Mouse (Mus musculus) liver, embryonic 15.5 days (tissue): ENCODE results near the gene Fdps. TPM values are rescaled to one million over a fixed set of nuclear protein-coding genes. Genes with fewer than 3 reads are reported as not detected.

Experiments used
- ATAC-seq: fragments of 200-750 bp; cut with Nextera tagmentation; 2 replicates; pipeline ENCODE4 v1.8.0; 2017; ENCODE audit warnings: moderate number of reproducible peaks, mild to moderate bottlenecking, moderate library complexity; ENCODE audit not compliant: insufficient read depth
- H3K27ac ChIP-seq: fragments of 300-500 bp; sonication (generic); replicated peaks from 2 replicates; pipeline ENCODE4 v1.5.1; 2015; ENCODE audit warnings: mild to moderate bottlenecking, inconsistent platforms
- H3K27me3 ChIP-seq: fragments of 300-500 bp; sonication (generic); 2 replicates; pipeline ENCODE4 v1.6.1; 2015; ENCODE audit warnings: mild to moderate bottlenecking, inconsistent platforms
- H3K36me3 ChIP-seq: fragments of 300-500 bp; sonication (generic); replicated peaks from 2 replicates; pipeline ENCODE4 v1.6.1; 2015; ENCODE audit warnings: moderate library complexity, mild to moderate bottlenecking, inconsistent platforms
- H3K4me1 ChIP-seq: fragments of 300-500 bp; sonication (generic); replicated peaks from 2 replicates; pipeline ENCODE4 v1.6.1; 2015; ENCODE audit warnings: inconsistent platforms
- H3K4me2 ChIP-seq: fragments of 300-500 bp; sonication (generic); 2 replicates; pipeline ENCODE4 v1.6.1; 2015; ENCODE audit warnings: moderate library complexity, mild to moderate bottlenecking, inconsistent platforms
- H3K4me3 ChIP-seq: fragments of 300-500 bp; sonication (generic); replicated peaks from 2 replicates; pipeline ENCODE4 v1.5.1; 2015; ENCODE audit warnings: mild to moderate bottlenecking, inconsistent platforms
- H3K9ac ChIP-seq: fragments of 300-500 bp; sonication (generic); 2 replicates; pipeline ENCODE4 v1.6.1; 2015; ENCODE audit warnings: moderate library complexity, mild to moderate bottlenecking, inconsistent platforms
- H3K9me3 ChIP-seq: fragments of 300-500 bp; sonication (generic); replicated peaks from 2 replicates; pipeline ENCODE4 v1.6.1; 2016; ENCODE audit warnings: inconsistent platforms
- WGBS: fragments of 180-500 bp; shearing (Covaris S2); methylation state at CpG from one replicate; pipeline ENCODE4 v1.1.7; 2015; ENCODE audit warnings: mixed read lengths; ENCODE audit not compliant: insufficient replicate concordance; 5-methylcytosine and 5-hydroxymethylcytosine counted together
- polyA plus RNA-seq: library from polyadenylated mRNA; unstranded; fragments of >200 nt; fragmentation: Nextera tagmentation; extraction: Ambion mirVana; gene quantifications from 2 replicates; pipeline ENCODE4 v1.2.1, GENCODE M21; 2015

Fdps gene
- polyA plus RNA-seq = 339 and 359 TPM in 2 replicates

DNA sequence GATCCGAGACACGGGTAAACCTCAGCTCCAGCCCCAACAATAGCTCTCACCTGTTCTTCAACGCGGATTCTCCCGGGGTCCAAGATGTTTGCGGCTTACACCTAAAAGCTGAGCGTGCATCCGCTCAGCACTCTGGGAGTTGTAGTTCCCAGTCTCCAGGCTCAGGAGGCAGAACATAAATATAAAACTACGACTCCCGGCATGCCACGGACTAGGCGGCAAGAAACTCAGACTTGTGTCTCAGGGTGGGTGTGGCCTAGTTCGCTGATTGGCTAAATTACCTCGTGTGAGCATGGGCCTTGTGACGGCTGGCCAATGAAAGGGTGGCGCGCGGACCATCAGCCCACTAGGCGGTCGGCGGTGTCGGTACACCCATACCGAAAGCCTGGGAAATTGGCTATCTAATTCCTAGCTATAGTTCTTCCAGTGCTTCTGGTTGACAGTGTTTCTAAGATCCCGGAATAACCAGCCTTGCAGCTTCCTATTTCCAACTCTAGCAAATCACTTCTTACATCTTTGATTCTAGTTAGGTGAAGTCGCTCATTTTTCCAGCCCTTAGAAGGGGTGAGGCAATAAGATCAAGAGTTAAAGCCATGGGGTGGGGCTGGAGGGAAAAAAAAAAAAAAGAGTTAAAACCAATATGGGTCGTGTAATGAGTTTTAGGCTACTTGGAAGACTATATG is at the start of gene Fdps:
Gene Fdps (minus strand): TSS at position 148 of the 683 bp plus-strand sequence.
- Histone ChIP-seq H3K36me3 (peaks cover 35% of the 10 kb centered on the region), H3K4me2 (peak within 1 kb of the TSS; percentile 84), H3K4me3 (peak within 1 kb of the TSS; percentile 72), H3K9ac (peak within 1 kb of the TSS; percentile 74), H3K4me1 (peaks cover 47% of the 10 kb centered on the region), H3K9me3 (no peaks in the 10 kb centered on the region), H3K27me3 (no peaks in the 10 kb centered on the region), H3K27ac (peak within 1 kb of the TSS; percentile 84)
- ATAC-seq = peak; percentile 98
- WGBS = under 1% methylated on average over 26 of the region's 26 CpGs

DNA sequence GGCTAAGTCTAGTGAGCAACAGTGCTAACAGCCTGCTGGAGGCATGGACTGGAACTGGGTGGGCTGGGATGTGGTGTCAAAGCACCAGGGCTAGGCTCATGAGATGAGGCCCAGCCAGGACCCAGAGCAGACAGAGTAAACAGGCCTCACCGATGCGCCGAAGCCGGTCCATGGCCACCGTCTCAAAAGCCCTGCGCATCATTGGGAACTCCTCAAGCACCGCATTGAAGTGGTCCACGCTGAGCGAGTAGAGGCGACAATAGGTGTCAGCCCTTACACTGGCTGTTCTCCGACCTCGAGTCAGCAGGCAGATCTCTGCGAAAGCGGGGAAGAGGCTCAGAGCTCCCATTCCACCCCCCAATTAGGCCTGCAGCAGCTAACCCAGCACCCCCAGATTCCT is 46.8 kb upstream of the Fdps start:
- Histone ChIP-seq H3K9me3 (no peaks in the 10 kb centered on the region), H3K4me3 (no peak overlapping the region), H3K4me1 (peaks cover 79% of the 10 kb centered on the region), H3K4me2 (peak overlapping the region; percentile 85), H3K9ac (no peak overlapping the region), H3K27me3 (peaks cover 44% of the 10 kb centered on the region), H3K27ac (peak overlapping the region; percentile 80; the same call in 1 of the 2 replicates), H3K36me3 (peaks cover 29% of the 10 kb centered on the region)
- no peak for ATAC-seq
- 76% methylated on average over 14 of the region's 14 CpGs for WGBS

DNA sequence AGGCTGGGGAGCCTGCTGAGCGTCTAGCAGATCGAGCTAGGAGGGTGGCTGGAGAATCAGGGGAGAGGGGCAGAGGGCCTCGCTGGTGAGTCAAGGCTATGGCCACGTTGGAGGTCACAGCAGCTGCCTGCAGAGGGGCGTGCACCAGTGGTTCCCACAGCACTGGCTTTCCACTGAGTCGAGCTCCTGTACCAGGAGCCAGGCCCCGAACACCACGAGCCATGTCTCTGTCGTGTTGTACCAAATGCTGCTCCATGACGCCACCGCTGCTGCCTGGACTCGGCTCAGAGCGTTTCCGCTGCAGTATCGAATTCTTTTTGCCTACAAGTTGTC is 46.2 kb upstream of the Fdps start:
- Histone ChIP-seq H3K4me1 (peaks cover 84% of the 10 kb centered on the region), H3K27me3 (peaks cover 40% of the 10 kb centered on the region), H3K9ac (peak overlapping the region; percentile 44; the same call in 1 of the 2 replicates), H3K4me3 (peak overlapping the region; percentile 49), H3K9me3 (no peaks in the 10 kb centered on the region), H3K4me2 (peak overlapping the region; percentile 85), H3K36me3 (peaks cover 35% of the 10 kb centered on the region), H3K27ac (peak overlapping the region; percentile 80)
- ATAC-seq = peak; percentile 42; the same call in 1 of the 2 replicates
- WGBS = 15% methylated on average over 15 of the region's 15 CpGs

DNA sequence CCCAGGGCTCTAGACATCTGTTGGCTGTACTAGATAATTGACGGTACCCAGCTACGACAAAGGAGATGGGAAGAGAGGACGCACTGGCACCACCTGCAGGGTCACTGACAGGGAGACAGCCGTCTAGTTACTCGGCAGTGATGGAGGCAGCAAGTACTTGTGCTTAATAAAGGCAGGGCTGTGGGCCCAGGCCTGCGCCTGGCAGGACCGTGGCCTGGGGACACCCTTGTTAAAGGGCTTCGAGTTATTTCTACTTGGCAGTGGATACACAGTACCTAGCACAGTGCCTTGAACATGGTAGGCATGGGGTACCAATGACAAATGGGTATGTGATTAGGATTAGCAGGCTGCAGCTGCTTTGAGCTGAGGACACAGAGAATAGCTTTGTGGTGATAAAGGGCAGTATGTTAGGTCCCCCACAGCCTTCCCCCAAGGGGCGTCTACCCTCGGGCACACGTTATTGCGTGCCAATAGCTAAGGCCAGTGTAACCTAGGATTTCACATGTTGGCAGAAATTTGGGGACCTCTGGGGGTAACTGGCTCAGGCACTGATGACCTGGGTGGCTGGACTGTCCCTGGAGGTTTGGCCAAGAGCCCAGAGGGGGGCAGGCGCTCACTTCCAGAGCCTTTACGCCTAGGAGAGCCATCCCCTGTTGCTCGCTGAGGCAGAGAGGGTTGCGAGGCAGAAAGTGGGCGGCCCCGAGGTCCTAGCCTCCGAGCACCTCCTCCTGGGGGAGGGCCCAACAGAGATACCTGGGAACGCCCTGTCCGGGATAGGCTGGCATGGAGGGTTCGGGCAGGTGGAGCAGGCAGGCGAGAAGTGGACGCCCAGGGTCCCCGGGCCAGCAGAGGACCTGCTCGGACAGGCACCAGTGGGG is 45.6 kb upstream of the Fdps start:
- H3K9ac ChIP-seq = peak overlapping the region; percentile 44; the same call in 1 of the 2 replicates

DNA sequence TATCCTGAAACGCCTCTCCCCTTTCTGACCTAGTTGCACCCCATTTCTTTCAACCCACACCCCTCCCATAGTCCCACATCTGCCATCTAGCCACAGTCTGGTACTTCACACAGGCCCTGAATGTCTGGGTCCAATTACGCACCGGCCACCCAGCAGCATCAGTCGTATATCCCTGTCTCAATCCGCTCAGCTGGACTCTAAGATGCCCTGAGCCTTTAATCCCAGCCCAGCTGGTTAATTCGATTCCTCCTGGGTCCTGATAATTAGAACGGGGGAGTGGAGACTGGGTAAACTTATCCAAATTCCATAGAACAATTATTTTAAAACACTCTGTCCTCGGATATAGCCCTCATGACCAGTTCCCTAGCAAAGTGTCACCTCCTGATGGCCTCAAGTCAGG is 43.8 kb upstream of the Fdps start:
- 76% methylated on average over 8 of the region's 8 CpGs for WGBS
- Histone ChIP-seq H3K9ac (no peak overlapping the region), H3K4me3 (no peak overlapping the region), H3K9me3 (no peaks in the 10 kb centered on the region), H3K36me3 (peaks cover 59% of the 10 kb centered on the region), H3K4me2 (no peak overlapping the region), H3K27ac (peak overlapping the region; percentile 45; the same call in 1 of the 2 replicates), H3K4me1 (peaks cover 91% of the 10 kb centered on the region), H3K27me3 (peaks cover 25% of the 10 kb centered on the region)
- no peak for ATAC-seq

More for the DNA sequence above, 45.6 kb upstream of the Fdps start:
- Histone ChIP-seq H3K27ac (peak overlapping the region; percentile 80), H3K9me3 (no peaks in the 10 kb centered on the region), H3K4me3 (peak overlapping the region; percentile 49), H3K27me3 (peaks cover 34% of the 10 kb centered on the region), H3K4me1 (peaks cover 86% of the 10 kb centered on the region), H3K36me3 (peaks cover 41% of the 10 kb centered on the region), H3K4me2 (peak overlapping the region; percentile 85)
- WGBS = 17% methylated on average over 26 of the region's 26 CpGs
- peak; percentile 88 for ATAC-seq

DNA sequence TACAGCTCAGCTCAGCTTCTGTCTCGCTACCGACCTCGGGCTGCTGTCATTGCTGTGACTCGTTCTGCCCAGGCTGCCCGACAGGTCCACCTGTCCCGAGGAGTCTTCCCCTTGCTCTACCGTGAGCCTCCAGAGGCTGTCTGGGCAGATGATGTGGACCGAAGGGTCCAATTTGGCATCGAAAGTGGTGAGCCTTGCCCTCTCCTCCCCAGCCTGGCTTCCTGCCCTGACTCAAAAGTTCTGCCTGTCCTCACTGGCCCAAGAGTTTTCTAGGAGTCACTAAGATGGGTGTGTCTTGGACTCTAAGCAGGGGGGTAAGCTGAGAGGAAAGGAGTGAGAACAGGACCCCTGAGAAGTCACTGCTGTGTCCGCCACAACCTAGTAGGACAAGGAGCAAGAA is 43.1 kb upstream of the Fdps start:
- ATAC-seq = no peak
- H3K36me3 ChIP-seq = peaks cover 67% of the 10 kb centered on the region
- no peak overlapping the region for H3K4me2 ChIP-seq
- WGBS = 77% methylated on average over 10 of the region's 10 CpGs
- peaks cover 17% of the 10 kb centered on the region; the same call in 1 of the 2 replicates for H3K27me3 ChIP-seq
- no peaks in the 10 kb centered on the region for H3K9me3 ChIP-seq
- H3K4me1 ChIP-seq = peaks cover 95% of the 10 kb centered on the region
- peak overlapping the region; percentile 45; the same call in 1 of the 2 replicates for H3K27ac ChIP-seq
- no peak overlapping the region for H3K4me3 ChIP-seq
- no peak overlapping the region for H3K9ac ChIP-seq

DNA sequence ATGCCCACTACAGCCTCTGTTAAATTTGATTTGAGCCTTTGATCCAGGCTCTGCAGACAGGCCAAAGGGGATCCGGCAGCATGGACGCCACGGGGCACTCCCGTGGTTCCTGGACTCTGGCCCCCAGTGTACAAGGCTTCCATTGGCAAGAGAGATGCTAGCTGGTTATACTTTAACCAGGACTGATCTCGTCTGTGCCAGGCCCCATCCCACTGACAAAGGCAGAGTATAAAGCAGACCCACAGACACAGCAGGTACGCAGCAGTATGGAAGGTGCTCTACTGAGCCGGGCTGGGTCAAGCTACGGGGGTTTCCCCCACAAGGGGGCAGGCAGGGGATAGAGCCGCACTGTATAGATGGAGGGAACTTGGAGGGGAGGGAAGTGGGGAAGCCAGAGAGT is 34.6 kb upstream of the Fdps start:
- peaks cover 93% of the 10 kb centered on the region for H3K4me1 ChIP-seq

DNA sequence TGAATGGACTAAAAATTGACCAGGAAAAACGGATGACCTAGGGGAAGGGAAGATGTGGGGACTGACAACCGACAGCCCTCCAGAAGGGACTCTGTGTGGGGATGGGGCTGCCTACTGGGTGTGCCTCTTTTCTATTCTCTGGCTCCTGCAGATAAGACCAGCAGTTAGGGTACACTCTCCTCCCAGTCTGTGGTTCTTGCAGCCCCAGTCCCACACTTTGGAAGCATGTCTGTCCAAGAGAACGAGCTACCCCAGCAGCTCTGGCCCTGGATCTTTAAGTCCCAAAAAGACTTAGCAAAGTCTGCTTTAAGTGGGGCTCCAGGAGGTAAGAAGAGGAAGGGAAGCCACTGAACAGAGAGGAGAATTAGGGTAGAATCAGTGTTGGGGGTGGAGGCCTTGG is 34.2 kb upstream of the Fdps start, which contains the start of gene Pklr:
Gene Pklr (plus strand): TSS at position 185 of the 400 bp plus-strand sequence.
- 10% methylated on average over 3 of the region's 3 CpGs for WGBS
- peaks cover 91% of the 10 kb centered on the region for H3K4me1 ChIP-seq
- peak; percentile 58 for ATAC-seq

More for the DNA sequence above, 34.6 kb upstream of the Fdps start:
- H3K36me3 ChIP-seq = peaks cover 27% of the 10 kb centered on the region
- ATAC-seq = peak; percentile 56
- peak overlapping the region; percentile 90 for H3K27ac ChIP-seq
- no peaks in the 10 kb centered on the region for H3K9me3 ChIP-seq
- peak overlapping the region; percentile 70 for H3K4me3 ChIP-seq
- peak overlapping the region; percentile 69 for H3K9ac ChIP-seq
- H3K4me2 ChIP-seq = peak overlapping the region; percentile 75
- no peaks in the 10 kb centered on the region for H3K27me3 ChIP-seq
- 5% methylated on average over 9 of the region's 9 CpGs for WGBS

DNA sequence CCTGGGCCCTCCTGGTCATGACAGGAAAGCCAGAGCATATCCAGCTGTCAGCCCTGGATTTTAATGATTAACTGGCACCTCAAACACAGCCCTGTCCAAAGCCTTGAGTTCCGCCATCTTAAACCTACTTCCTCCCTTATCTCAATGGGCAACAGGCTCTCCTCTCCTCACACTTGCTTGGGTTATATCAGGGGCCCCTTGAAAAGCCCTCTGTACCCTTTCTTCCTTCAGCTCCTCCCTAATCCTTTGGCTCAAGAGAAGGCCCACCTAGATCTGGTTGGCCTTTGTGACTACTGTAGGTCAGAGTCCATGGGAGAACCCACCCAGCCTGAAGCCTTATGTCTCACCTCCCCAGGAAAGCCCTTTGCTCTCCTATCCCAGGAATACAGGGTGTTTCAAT is 32.0 kb upstream of the Fdps start:
- H3K4me3 ChIP-seq = no peak overlapping the region
- peak overlapping the region; percentile 74 for H3K4me2 ChIP-seq
- H3K4me1 ChIP-seq = peaks cover 91% of the 10 kb centered on the region
- ATAC-seq = 0 out of 2 replicates have a peak, but pooled peaks have one; percentile 4
- H3K9me3 ChIP-seq = no peaks in the 10 kb centered on the region
- H3K36me3 ChIP-seq = peaks cover 3% of the 10 kb centered on the region; the same call in 1 of the 2 replicates
- no peaks in the 10 kb centered on the region for H3K27me3 ChIP-seq
- 7% methylated on average over 1 of the region's 1 CpGs for WGBS
- H3K27ac ChIP-seq = peak overlapping the region; percentile 90
- H3K9ac ChIP-seq = peak overlapping the region; percentile 54

More for the DNA sequence above, 34.2 kb upstream of the Fdps start, which contains the start of gene Pklr:
- peak within 1 kb of the TSS; percentile 90 for H3K27ac ChIP-seq
- H3K36me3 ChIP-seq = peaks cover 23% of the 10 kb centered on the region
- H3K27me3 ChIP-seq = no peaks in the 10 kb centered on the region
- H3K9ac ChIP-seq = peak within 1 kb of the TSS; percentile 69
- peak within 1 kb of the TSS; percentile 75 for H3K4me2 ChIP-seq
- peak within 1 kb of the TSS; percentile 70 for H3K4me3 ChIP-seq
- H3K9me3 ChIP-seq = no peaks in the 10 kb centered on the region

DNA sequence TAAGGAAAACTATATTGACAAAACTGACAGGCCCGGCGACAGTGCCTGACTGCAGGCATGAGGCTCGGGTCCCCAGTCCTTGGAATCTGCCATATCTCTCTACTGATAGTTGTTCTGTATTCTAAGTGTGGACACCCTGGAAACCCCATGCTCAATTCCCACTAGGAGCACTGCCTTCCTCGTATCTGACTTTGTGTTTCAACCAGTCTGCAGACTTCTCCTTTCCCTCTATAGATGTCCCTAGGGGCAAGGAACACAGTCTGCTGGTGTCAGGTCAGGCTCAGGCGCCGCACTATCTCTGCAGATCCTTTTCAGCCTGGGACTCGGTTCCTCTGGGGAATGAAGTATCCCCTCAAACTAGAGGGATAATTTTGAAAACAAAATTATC is 31.3 kb upstream of the Fdps start:
- 40% methylated on average over 7 of the region's 7 CpGs for WGBS
- ATAC-seq = no peak

More for the DNA sequence above, 31.3 kb upstream of the Fdps start:
- Histone ChIP-seq H3K27me3 (no peaks in the 10 kb centered on the region), H3K4me3 (peak overlapping the region; percentile 51), H3K36me3 (no peaks in the 10 kb centered on the region), H3K4me2 (peak overlapping the region; percentile 74), H3K4me1 (peaks cover 93% of the 10 kb centered on the region), H3K9ac (peak overlapping the region; percentile 54), H3K27ac (peak overlapping the region; percentile 90), H3K9me3 (no peaks in the 10 kb centered on the region)
